Mouse (Mus musculus): ENCODE data around the gene Gm42669. TPM values are rescaled to one million over a fixed set of nuclear protein-coding genes. Genes with fewer than 3 reads are reported as not detected.

Gene Gm42669
- total RNA-seq, 1 experiment from 2014 or later = not detected

DNA sequence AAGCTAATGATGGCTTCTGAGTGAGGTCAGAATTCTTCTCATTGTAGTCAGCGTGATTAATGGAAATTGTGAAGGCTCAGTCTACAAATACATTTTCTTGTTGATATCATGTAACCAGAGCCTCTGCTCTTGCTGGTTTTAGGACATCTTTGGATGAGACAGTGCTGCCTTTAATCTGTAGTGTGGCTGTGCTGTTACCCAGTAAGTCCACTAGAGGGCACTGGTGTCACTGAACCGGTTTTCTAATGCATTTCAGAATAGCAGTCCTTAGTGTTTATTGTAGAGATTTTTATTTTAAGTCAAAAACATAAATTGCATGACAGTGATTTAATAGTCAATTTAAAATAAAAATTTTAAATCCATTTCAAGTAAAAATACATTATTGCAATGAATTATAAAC lies 103.8 kb downstream of the Gm42669 start:
- ATAC-seq (replicated peaks in 1 of 2; ENCODE audit: insufficient read depth in 1 of 2, low FRiP score in 2 of 2, low TSS enrichment in 1 of 2, low read depth in 1 of 2, poor library complexity in 2 of 2, severe bottlenecking in 2 of 2) = peak; percentile 89; a peak in 3 of 4 replicates

DNA sequence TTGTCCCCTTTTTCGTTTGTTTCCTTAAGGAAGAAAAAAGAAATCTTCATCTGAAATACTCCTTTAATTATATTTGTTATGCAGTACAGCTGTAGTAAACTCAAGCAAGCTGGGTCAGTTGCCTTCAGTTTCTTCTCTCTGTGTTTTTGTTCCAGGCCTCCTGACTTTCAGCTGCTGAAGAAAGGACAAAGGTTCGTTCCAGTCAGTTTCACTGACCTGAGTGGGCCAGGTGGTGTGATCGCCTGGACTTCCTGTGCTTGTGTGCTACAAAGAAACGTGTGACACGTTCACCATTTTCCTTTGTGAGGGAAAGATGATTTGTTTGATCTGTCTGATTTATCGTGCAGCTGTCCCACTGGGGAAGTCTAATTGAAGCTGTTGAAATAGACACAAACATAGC lies 110.6 kb downstream of the Gm42669 start:
- ATAC-seq (replicated peaks in 1 of 2; ENCODE audit: insufficient read depth in 1 of 2, low FRiP score in 2 of 2, low TSS enrichment in 1 of 2, low read depth in 1 of 2, poor library complexity in 2 of 2, severe bottlenecking in 2 of 2) = no peak

DNA sequence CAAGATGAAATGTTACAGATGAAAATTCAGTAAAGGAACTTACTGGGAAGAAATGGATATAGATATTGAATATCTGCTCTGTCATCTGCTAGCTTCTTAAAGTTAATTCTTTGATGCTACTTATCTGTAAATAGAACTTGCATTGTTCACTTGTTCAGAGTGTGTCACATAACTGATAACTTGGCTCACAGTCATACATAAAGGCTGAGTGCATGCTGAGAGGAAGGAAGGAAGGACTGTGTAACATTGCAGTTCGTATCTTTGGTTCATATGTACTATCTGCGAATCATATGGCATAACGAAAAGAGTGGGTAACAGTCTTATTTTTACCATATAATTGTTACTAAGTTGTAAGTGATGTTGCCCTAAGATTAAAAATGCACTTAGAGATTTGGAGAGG lies 113.9 kb downstream of the Gm42669 start:
- no peak for ATAC-seq (replicated peaks in 1 of 2; ENCODE audit: insufficient read depth in 1 of 2, low FRiP score in 2 of 2, low TSS enrichment in 1 of 2, low read depth in 1 of 2, poor library complexity in 2 of 2, severe bottlenecking in 2 of 2)

Other genes with a start within 250 kb of the Gm42669 start
- gene Tgfbr3, start 218.0 kb upstream of the Gm42669 start, total RNA-seq (2017) = 10.0 and 17.4 TPM in 2 replicates
- 1.3 and 2.3 TPM in 2 replicates for gene Brdt, start 176.5 kb upstream of the Gm42669 start, total RNA-seq (2017)
- gene Ephx4, start 104.9 kb upstream of the Gm42669 start, total RNA-seq (2017) = not detected in 2 replicates
- not detected in 2 replicates for gene Lpcat2b, start 76.1 kb upstream of the Gm42669 start, total RNA-seq (2017)
- gene Btbd8, start 69.6 kb upstream of the Gm42669 start, total RNA-seq (2017) = 14.2 and 20.2 TPM in 2 replicates
- gene 1700028K03Rik, start 27.1 kb downstream of the Gm42669 start, total RNA-seq (2017) = not detected in 2 replicates
- 45.7 and 58.5 TPM in 2 replicates for gene Rpap2, start 89.8 kb downstream of the Gm42669 start, total RNA-seq (2017)
- 17.4 and 25.1 TPM in 2 replicates for gene Glmn, start 90.3 kb downstream of the Gm42669 start, total RNA-seq (2017)
- gene Gfi1, start 218.4 kb downstream of the Gm42669 start, total RNA-seq (2017) = 16.5 and 30.3 TPM in 2 replicates

Data from hematopoietic stem cell, adult 5-6 weeks (primary cell).